Mouse (Mus musculus): ENCODE results near the gene Tuba4a. TPM values are rescaled to one million over a fixed set of nuclear protein-coding genes. Genes with fewer than 3 reads are reported as not detected.

Gene Tuba4a
- polyA plus RNA-seq, 1 experiment from 2014 or later = 26.8 TPM

DNA sequence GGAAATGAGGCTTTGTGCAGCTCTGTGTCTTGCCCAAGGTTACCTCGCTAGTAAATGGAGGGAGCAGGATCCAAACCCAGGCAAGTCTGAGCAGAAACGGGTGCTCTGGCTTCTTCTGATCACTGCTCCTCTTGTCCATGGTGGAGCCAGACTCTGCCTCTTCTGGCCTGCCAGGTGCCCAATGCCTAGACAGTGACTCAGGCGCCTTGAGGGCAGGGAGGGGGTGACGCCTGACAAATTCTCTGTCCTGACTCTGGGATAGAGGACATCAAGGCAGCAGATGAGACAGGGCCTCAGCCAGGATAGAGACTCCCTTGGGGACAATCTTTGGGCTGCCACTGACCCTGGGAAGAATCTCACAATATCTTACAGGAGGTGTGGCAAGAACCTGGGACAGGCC, 11.6 kb upstream of the Tuba4a start:
- WGBS = 87% methylated on average over 4 of the region's 4 CpGs

DNA sequence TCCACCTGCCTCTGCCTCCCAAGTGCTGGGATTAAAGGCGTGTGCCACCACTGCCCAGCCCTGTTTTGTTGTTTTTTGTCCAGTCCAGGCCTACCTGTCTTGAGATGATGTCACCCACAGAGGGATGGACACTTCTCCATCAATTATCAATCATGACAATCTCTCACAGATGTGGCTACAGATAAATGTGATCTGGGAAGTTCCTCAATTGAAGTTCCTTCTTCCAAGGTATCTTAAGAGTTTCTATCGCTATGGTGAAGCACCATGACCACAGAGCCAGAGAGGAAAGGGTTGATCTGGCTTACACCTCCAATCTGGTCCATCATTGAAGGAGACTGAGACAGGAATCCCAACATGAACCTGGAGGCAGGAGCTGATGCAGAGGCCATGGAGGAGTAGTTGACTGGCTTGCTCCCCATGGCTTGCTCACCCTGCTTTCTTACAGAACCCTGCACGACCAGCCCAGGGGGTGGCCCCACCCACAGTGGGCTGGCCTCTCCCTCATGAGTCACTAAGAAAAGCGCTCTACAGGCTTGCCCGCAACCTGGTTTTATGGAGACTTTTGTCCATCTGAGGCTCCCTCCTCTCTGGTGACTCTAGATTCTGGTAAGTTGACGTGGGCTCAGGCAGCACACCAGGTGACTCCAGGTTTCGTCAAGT, 10.8 kb upstream of the Tuba4a start:
- Histone ChIP-seq H3K4me2 (no peak overlapping the region), H3K9me3 (no peaks in the 10 kb centered on the region), H3K4me3 (no peak overlapping the region), H3K27ac (replicated peaks) (no peak overlapping the region), H3K4me1 (replicated peaks) (peaks cover 7% of the 10 kb centered on the region; the same call in 1 of the 2 replicates), H3K27me3 (0 out of 2 replicates have a peak, but pooled peaks cover 3% of the 10 kb centered on the region), H3K36me3 (no peaks in the 10 kb centered on the region), H3K9ac (no peak overlapping the region)
- ATAC-seq (ENCODE audit: low FRiP score, low read depth) = no peak
- WGBS = 81% methylated on average over 7 of the region's 7 CpGs

More for the DNA sequence above, 11.6 kb upstream of the Tuba4a start:
- 0 out of 2 replicates have a peak, but pooled peaks cover 3% of the 10 kb centered on the region for H3K27me3 ChIP-seq
- no peak overlapping the region for H3K27ac ChIP-seq (replicated peaks)
- no peak overlapping the region for H3K4me3 ChIP-seq
- ATAC-seq (ENCODE audit: low FRiP score, low read depth) = no peak
- no peaks in the 10 kb centered on the region for H3K9me3 ChIP-seq
- H3K9ac ChIP-seq = no peak overlapping the region
- peaks cover 10% of the 10 kb centered on the region; the same call in 1 of the 2 replicates for H3K4me1 ChIP-seq (replicated peaks)
- no peaks in the 10 kb centered on the region for H3K36me3 ChIP-seq
- H3K4me2 ChIP-seq = no peak overlapping the region

DNA sequence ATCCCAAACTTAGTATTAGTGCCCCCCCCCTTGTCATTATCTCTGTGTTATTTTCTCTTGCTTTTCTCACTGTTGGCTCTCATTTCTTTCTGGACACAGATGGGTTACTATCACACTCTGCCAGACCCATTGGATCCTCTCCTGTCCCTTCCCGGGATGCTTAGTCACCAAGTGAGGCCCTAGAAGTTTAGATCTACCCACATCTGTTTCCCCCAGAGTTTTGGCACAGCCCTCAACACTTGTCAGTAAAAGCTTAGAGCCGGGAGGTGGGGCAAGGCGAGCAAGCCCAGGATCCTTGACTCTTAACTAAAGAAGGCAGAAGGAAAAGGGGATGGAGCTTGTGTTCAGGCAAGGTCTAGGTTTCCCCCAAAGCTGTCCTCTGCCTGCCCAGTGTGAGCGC, 9.5 kb upstream of the Tuba4a start:
- no peaks in the 10 kb centered on the region for H3K36me3 ChIP-seq
- H3K27me3 ChIP-seq = 0 out of 2 replicates have a peak, but pooled peaks cover 3% of the 10 kb centered on the region
- H3K4me3 ChIP-seq = no peak overlapping the region
- H3K9me3 ChIP-seq = no peaks in the 10 kb centered on the region
- no peak overlapping the region for H3K27ac ChIP-seq (replicated peaks)
- H3K9ac ChIP-seq = no peak overlapping the region
- no peak for ATAC-seq (ENCODE audit: low FRiP score, low read depth)
- H3K4me1 ChIP-seq (replicated peaks) = no peaks in the 10 kb centered on the region
- 71% methylated on average over 4 of the region's 4 CpGs for WGBS
- no peak overlapping the region for H3K4me2 ChIP-seq

GRCm38 (mm10) chr1:75227653-75228052, 8.0 kb upstream of the Tuba4a start:
- Histone ChIP-seq H3K4me1 (replicated peaks) (no peaks in the 10 kb centered on the region), H3K4me3 (no peak overlapping the region), H3K9me3 (no peaks in the 10 kb centered on the region), H3K36me3 (no peaks in the 10 kb centered on the region), H3K9ac (no peak overlapping the region), H3K27me3 (peaks cover 8% of the 10 kb centered on the region), H3K4me2 (no peak overlapping the region), H3K27ac (replicated peaks) (no peak overlapping the region)
- 81% methylated on average over 1 of the region's 1 CpGs for WGBS
- ATAC-seq (ENCODE audit: low FRiP score, low read depth) = no peak

DNA sequence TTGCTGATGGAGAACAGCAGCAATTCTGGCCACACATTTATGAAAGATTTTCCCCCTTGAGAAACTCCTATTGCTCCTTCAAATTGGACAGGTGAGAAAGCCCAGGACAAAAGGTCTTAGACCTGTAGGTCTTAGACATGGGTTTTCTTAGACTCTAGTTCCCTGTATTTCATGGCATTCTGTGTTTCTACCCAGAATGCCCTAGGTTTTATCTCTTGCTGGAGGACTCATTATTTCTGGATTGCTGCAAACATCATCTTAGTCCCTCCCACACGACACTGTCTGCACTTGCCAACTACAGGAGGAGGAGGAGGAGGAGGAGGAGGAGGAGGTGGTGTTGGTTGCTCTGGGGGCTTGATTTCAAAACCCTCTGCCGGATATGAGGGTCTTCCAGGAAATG, 6.5 kb upstream of the Tuba4a start:
- 61% methylated on average over 2 of the region's 2 CpGs for WGBS
- Histone ChIP-seq H3K9me3 (no peaks in the 10 kb centered on the region), H3K4me2 (no peak overlapping the region), H3K4me3 (no peak overlapping the region), H3K4me1 (replicated peaks) (no peaks in the 10 kb centered on the region), H3K27me3 (peaks cover 19% of the 10 kb centered on the region), H3K27ac (replicated peaks) (no peak overlapping the region), H3K36me3 (no peaks in the 10 kb centered on the region), H3K9ac (no peak overlapping the region)
- ATAC-seq (ENCODE audit: low FRiP score, low read depth) = no peak

DNA sequence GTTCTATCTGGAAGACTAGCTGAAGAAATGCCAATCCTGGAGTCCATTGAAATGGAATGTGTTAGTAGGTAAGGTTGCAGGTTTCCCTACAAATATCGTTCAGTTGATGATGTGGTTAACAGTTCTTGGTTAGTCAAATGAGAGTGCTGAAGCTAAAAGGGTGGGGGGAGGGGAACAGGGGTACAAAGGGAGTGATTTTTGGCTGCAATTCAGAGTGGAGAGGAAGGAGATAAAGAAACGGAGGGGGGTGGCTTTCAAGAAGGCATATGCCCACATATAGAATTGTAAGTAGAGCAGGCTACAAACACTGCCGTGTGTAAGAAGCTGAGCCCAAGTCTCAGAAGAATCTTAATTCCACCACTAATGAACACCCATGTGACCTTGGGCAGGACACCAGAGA, 5.8 kb upstream of the Tuba4a start:
- no peak for ATAC-seq (ENCODE audit: low FRiP score, low read depth)
- WGBS = 72% methylated on average over 3 of the region's 3 CpGs
- Histone ChIP-seq H3K4me3 (no peak overlapping the region), H3K4me1 (replicated peaks) (no peaks in the 10 kb centered on the region), H3K4me2 (no peak overlapping the region), H3K27ac (replicated peaks) (no peak overlapping the region), H3K9me3 (no peaks in the 10 kb centered on the region), H3K9ac (no peak overlapping the region), H3K27me3 (peaks cover 26% of the 10 kb centered on the region), H3K36me3 (no peaks in the 10 kb centered on the region)

- H3K4me3 ChIP-seq = no peak overlapping the region
- no peaks in the 10 kb centered on the region for H3K9me3 ChIP-seq
- ATAC-seq (ENCODE audit: low FRiP score, low read depth) = no peak
- H3K4me1 ChIP-seq (replicated peaks) = peaks cover 15% of the 10 kb centered on the region
- H3K4me2 ChIP-seq = no peak overlapping the region
- H3K36me3 ChIP-seq = no peaks in the 10 kb centered on the region
- WGBS = 76% methylated on average over 6 of the region's 6 CpGs
- peaks cover 41% of the 10 kb centered on the region for H3K27me3 ChIP-seq
- no peak overlapping the region for H3K9ac ChIP-seq
- H3K27ac ChIP-seq (replicated peaks) = no peak overlapping the region
Observed at GRCm38 (mm10) chr1:75223532-75223931, 3.9 kb upstream of the Tuba4a start.

DNA sequence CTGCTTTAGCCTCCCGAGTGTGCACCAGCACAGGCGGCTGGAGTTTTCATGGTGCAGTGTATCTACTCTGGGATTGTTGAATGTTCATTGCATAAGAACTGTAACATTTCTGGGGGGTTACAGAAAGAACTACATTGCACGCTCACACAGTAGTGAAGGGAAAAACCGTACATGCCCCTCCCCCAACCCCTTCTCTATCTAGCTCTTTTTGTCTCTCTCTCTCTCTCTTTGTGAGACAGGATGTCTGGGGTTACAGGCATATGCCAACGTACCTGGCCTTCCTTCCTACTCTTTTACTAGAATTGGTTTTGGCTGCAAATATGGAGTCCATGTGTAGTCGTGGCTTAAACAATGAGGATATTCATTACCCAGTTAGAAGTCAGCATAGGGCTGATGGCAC, 3.3 kb upstream of the Tuba4a start:
- Histone ChIP-seq H3K9me3 (no peaks in the 10 kb centered on the region), H3K27me3 (peaks cover 45% of the 10 kb centered on the region), H3K27ac (replicated peaks) (no peak overlapping the region), H3K4me3 (no peak overlapping the region), H3K9ac (no peak overlapping the region), H3K4me2 (no peak overlapping the region), H3K4me1 (replicated peaks) (peaks cover 21% of the 10 kb centered on the region), H3K36me3 (no peaks in the 10 kb centered on the region)
- 80% methylated on average over 6 of the region's 6 CpGs for WGBS
- ATAC-seq (ENCODE audit: low FRiP score, low read depth) = no peak

DNA sequence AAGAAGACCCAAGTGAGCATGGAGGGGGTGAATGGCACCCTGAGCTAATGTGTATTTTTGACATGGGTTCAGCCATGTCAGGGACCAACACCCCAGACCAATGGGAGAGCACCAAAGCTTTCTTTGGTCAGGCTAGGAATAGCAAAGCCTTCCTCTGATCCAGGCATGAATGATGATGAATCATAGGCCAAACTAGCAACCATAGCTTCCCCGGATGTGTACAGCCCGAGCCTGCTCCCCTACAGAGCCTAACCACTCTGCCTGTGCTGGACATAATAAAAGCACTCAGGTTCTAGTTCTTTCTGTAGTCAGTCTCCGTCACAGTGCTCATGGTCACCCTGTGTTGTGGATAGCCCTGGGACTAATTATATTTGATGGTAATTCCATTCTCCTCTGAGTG, 1.9 kb upstream of the Tuba4a start:
- peaks cover 21% of the 10 kb centered on the region for H3K4me1 ChIP-seq (replicated peaks)
- no peak for ATAC-seq (ENCODE audit: low FRiP score, low read depth)
- WGBS = 77% methylated on average over 3 of the region's 3 CpGs
- H3K27ac ChIP-seq (replicated peaks) = no peak overlapping the region
- H3K4me2 ChIP-seq = no peak overlapping the region
- H3K9ac ChIP-seq = no peak overlapping the region
- H3K4me3 ChIP-seq = no peak overlapping the region
- peaks cover 54% of the 10 kb centered on the region for H3K27me3 ChIP-seq
- no peaks in the 10 kb centered on the region for H3K36me3 ChIP-seq
- no peaks in the 10 kb centered on the region for H3K9me3 ChIP-seq

- peak overlapping the region; percentile 96 for H3K4me2 ChIP-seq
- peak; percentile 84 for ATAC-seq (ENCODE audit: low FRiP score, low read depth)
- no peak overlapping the region for H3K27ac ChIP-seq (replicated peaks)
- peak overlapping the region; percentile 55 for H3K9ac ChIP-seq
- no peaks in the 10 kb centered on the region for H3K9me3 ChIP-seq
- under 1% methylated on average over 24 of the region's 24 CpGs for WGBS
- peak overlapping the region; percentile 65 for H3K4me3 ChIP-seq
- H3K4me1 ChIP-seq (replicated peaks) = peaks cover 21% of the 10 kb centered on the region
- peaks cover 9% of the 10 kb centered on the region; the same call in 1 of the 2 replicates for H3K36me3 ChIP-seq
- peaks cover 59% of the 10 kb centered on the region for H3K27me3 ChIP-seq
Observed at GRCm38 (mm10) chr1:75219078-75219477, 587 bp downstream of the Tuba4a start.

- Histone ChIP-seq H3K9me3 (no peaks in the 10 kb centered on the region), H3K27ac (replicated peaks) (no peak overlapping the region), H3K27me3 (peaks cover 59% of the 10 kb centered on the region), H3K9ac (peak overlapping the region; percentile 55; the same call in 1 of the 2 replicates), H3K4me3 (peak overlapping the region; percentile 65), H3K36me3 (peaks cover 15% of the 10 kb centered on the region), H3K4me1 (replicated peaks) (peaks cover 25% of the 10 kb centered on the region), H3K4me2 (peak overlapping the region; percentile 96)
- WGBS = 3% methylated on average over 38 of the region's 38 CpGs
- peak; percentile 40; the same call in 1 of the 2 replicates for ATAC-seq (ENCODE audit: low FRiP score, low read depth)
Observed at GRCm38 (mm10) chr1:75218227-75219001, 1.3 kb downstream of the Tuba4a start.

GRCm38 (mm10) chr1:75217893-75218226, 1.8 kb downstream of the Tuba4a start:
- peaks cover 56% of the 10 kb centered on the region for H3K27me3 ChIP-seq
- no peak overlapping the region for H3K9ac ChIP-seq
- 0 out of 2 replicates have a peak overlapping the region, but pooled peaks have one; percentile 65 for H3K4me3 ChIP-seq

More at GRCm38 (mm10) chr1:75217893-75218226, 1.8 kb downstream of the Tuba4a start:
- Histone ChIP-seq H3K27ac (replicated peaks) (no peak overlapping the region), H3K9me3 (no peaks in the 10 kb centered on the region), H3K4me2 (peak overlapping the region; percentile 96), H3K4me1 (replicated peaks) (peaks cover 29% of the 10 kb centered on the region), H3K36me3 (peaks cover 18% of the 10 kb centered on the region)
- no peak for ATAC-seq (ENCODE audit: low FRiP score, low read depth)
- 3% methylated on average over 6 of the region's 6 CpGs for WGBS

Measured in hindbrain, embryonic 15.5 days (tissue).